Mouse (Mus musculus): ENCODE results near the gene Srsf3.

DNA sequence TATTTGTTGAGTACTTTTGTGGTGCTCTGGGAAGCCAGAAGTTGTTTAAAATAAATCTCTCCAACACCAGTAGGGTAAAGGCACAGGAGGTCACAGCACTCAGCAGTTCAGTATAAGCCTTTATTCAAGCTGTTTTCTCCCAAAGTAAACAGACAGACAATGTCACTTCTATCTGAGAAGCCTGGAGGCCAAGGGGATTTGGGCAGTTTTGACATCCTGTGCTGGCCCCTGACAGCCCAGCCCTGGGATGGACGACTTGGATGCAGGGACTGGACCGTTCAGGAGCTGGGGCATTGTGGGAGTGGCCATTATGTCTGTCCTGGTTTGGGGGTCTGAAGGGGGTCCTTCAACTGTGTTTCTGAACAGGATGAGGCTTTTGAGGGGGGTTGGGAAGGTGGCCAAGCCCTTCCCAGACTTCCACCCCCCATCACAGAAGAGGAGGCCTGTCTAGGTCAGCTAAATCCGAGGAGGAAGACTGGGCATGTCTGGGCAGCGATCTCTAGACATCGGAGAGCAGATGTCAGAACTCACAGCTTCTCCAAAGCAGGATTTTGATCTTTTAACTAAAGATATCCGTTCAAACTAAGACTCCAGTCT lies 59.0 kb downstream of the Srsf3 start:
- no peak for TF ChIP-seq POLR2A (IDR thresholded peaks at IDR 0.05; ENCODE audit: low read depth, low read length)
- no peak for TF ChIP-seq CTCF (IDR thresholded peaks at IDR 0.05; ENCODE audit: extremely low read depth, insufficient read length, insufficient replicate concordance, low read depth, low read length)
